Mouse (Mus musculus) limb, embryonic 12.5 days (tissue): ENCODE data around the gene Ect2l. TPM values are rescaled to one million over a fixed set of nuclear protein-coding genes. Genes with fewer than 3 reads are reported as not detected.

Experiments
- ATAC-seq: fragments of 200-750 bp; cut with Nextera tagmentation; 2 replicates; pipeline ENCODE4 v1.8.0; 2017; ENCODE audit warnings: low read depth, moderate TSS enrichment; ENCODE audit not compliant: insufficient number of reproducible peaks, insufficient read depth, low FRiP score, low TSS enrichment
- H3K27ac ChIP-seq: fragments of 300-500 bp; sonication (generic); 2 replicates; pipeline ENCODE4 v1.5.1; 2016; ENCODE audit warnings: mild to moderate bottlenecking, moderate library complexity
- H3K27me3 ChIP-seq: fragments of 300-500 bp; sonication (generic); 2 replicates; pipeline ENCODE4 v1.6.1; 2016; ENCODE audit warnings: mild to moderate bottlenecking, moderate library complexity
- H3K36me3 ChIP-seq: fragments of 300-500 bp; sonication (generic); 2 replicates; pipeline ENCODE4 v1.6.1; 2016; ENCODE audit warnings: mild to moderate bottlenecking, moderate library complexity
- H3K4me1 ChIP-seq: fragments of 300-500 bp; sonication (generic); replicated peaks from 2 replicates; pipeline ENCODE4 v1.6.1; 2016
- H3K4me2 ChIP-seq: fragments of 300-500 bp; sonication (generic); 2 replicates; pipeline ENCODE4 v1.6.1; 2016; ENCODE audit warnings: mild to moderate bottlenecking, moderate library complexity
- H3K4me3 ChIP-seq: fragments of 300-500 bp; sonication (generic); replicated peaks from 2 replicates; pipeline ENCODE4 v1.5.1; 2016; ENCODE audit warnings: mild to moderate bottlenecking
- H3K9ac ChIP-seq: fragments of 300-500 bp; sonication (generic); replicated peaks from 2 replicates; pipeline ENCODE4 v1.6.1; 2016; ENCODE audit warnings: mild to moderate bottlenecking, moderate library complexity
- H3K9me3 ChIP-seq: fragments of 300-500 bp; sonication (generic); 2 replicates; pipeline ENCODE4 v1.6.1; 2016; ENCODE audit warnings: mild to moderate bottlenecking, moderate library complexity
- WGBS: fragments of 180-500 bp; shearing (Covaris S2); methylation state at CpG from one replicate; pipeline ENCODE4 v1.1.7; 2016; 5-methylcytosine and 5-hydroxymethylcytosine counted together
- polyA plus RNA-seq: library from polyadenylated mRNA; unstranded; fragments of >200 nt; fragmentation: Nextera tagmentation; extraction: Ambion mirVana; gene quantifications from 2 replicates; pipeline ENCODE4 v1.2.1, GENCODE M21; 2016

Ect2l gene
- polyA plus RNA-seq, 1 experiment from 2014 or later, result 0.60 TPM

- H3K4me3 ChIP-seq, result no peak overlapping the region
- H3K36me3 ChIP-seq, result no peaks in the 10 kb centered on the region
- H3K4me1 ChIP-seq, result 0 out of 2 replicates have a peak, but pooled peaks cover 3% of the 10 kb centered on the region
- no peak for ATAC-seq
- H3K27ac ChIP-seq, result no peak overlapping the region
- H3K27me3 ChIP-seq, result no peaks in the 10 kb centered on the region
- 70% methylated on average over 8 of the region's 8 CpGs for WGBS
- no peak overlapping the region for H3K4me2 ChIP-seq
- H3K9me3 ChIP-seq, result no peaks in the 10 kb centered on the region
- H3K9ac ChIP-seq, result no peak overlapping the region
Observed at GRCm38 (mm10) chr10:18191706-18192105, 19.0 kb downstream of the Ect2l start.

DNA sequence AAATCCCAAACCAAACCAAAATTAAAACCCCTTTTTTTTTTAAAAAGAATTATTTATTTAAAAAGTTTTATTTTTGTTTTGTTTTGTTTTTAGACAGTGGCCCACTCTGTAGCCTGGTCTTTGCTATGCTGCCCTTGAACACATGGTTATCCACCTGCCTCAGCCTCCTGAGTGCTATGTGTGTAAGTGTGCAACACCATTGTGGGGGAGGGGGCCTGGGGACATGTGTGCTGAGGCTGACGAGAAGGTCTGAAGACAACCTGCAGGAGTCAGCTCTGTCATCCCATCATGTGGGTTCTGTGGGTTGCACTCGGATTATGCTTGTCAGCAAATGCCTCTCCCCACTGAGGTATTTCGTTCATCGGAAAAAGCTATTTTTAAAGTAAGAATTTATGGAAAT lies 21.2 kb downstream of the Ect2l start:
- no peaks in the 10 kb centered on the region for H3K36me3 ChIP-seq
- no peak overlapping the region for H3K4me2 ChIP-seq
- WGBS, result 84% methylated on average over 4 of the region's 4 CpGs
- no peak overlapping the region for H3K27ac ChIP-seq
- H3K4me3 ChIP-seq, result no peak overlapping the region
- ATAC-seq, result no peak
- no peak overlapping the region for H3K9ac ChIP-seq
- H3K27me3 ChIP-seq, result no peaks in the 10 kb centered on the region
- no peaks in the 10 kb centered on the region for H3K9me3 ChIP-seq
- H3K4me1 ChIP-seq, result 0 out of 2 replicates have a peak, but pooled peaks cover 3% of the 10 kb centered on the region

DNA sequence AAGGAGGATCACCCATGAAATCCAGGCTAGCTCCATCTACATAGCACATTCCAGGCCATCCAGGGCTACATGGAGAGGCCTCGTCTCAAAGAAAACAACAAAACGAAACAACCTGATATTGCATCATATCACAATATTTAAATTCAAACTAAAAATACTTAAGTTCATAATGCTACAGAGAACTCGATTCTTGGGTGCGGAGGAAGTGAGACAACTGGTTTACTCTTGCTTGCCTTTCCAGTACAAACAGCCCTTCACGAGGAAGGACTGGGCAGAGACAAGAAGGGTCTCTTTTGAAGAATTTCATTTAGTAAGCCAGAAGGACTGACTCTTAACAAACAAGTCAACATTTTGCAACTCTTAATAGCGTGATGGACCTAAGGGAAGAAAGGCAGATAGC lies 22.1 kb downstream of the Ect2l start:
- Histone ChIP-seq H3K4me2 (no peak overlapping the region), H3K4me3 (no peak overlapping the region), H3K36me3 (no peaks in the 10 kb centered on the region), H3K27me3 (no peaks in the 10 kb centered on the region), H3K9me3 (no peaks in the 10 kb centered on the region), H3K9ac (no peak overlapping the region), H3K27ac (no peak overlapping the region), H3K4me1 (0 out of 2 replicates have a peak, but pooled peaks cover 3% of the 10 kb centered on the region)
- no peak for ATAC-seq
- WGBS, result 82% methylated on average over 6 of the region's 6 CpGs

GRCm38 (mm10) chr10:18182246-18182645 lies 28.4 kb downstream of the Ect2l start:
- WGBS, result 88% methylated on average over 5 of the region's 5 CpGs
- ATAC-seq, result no peak
- no peaks in the 10 kb centered on the region for H3K4me1 ChIP-seq
- no peak overlapping the region for H3K4me2 ChIP-seq
- H3K9ac ChIP-seq, result no peak overlapping the region
- no peaks in the 10 kb centered on the region for H3K36me3 ChIP-seq
- no peak overlapping the region for H3K27ac ChIP-seq
- H3K27me3 ChIP-seq, result no peaks in the 10 kb centered on the region
- no peak overlapping the region for H3K4me3 ChIP-seq
- H3K9me3 ChIP-seq, result no peaks in the 10 kb centered on the region

GRCm38 (mm10) chr10:18177304-18177703 lies 33.4 kb downstream of the Ect2l start:
- H3K4me3 ChIP-seq, result no peak overlapping the region
- no peak overlapping the region for H3K4me2 ChIP-seq
- no peak overlapping the region for H3K27ac ChIP-seq
- H3K9ac ChIP-seq, result no peak overlapping the region
- no peaks in the 10 kb centered on the region for H3K36me3 ChIP-seq
- H3K4me1 ChIP-seq, result no peaks in the 10 kb centered on the region
- ATAC-seq, result no peak
- no peaks in the 10 kb centered on the region for H3K9me3 ChIP-seq
- 58% methylated on average over 2 of the region's 2 CpGs for WGBS
- H3K27me3 ChIP-seq, result no peaks in the 10 kb centered on the region

- H3K36me3 ChIP-seq, result no peaks in the 10 kb centered on the region
- no peak for ATAC-seq
- H3K4me1 ChIP-seq, result no peaks in the 10 kb centered on the region
- H3K9me3 ChIP-seq, result no peaks in the 10 kb centered on the region
- 89% methylated on average over 7 of the region's 7 CpGs for WGBS
- H3K4me2 ChIP-seq, result no peak overlapping the region
- no peak overlapping the region for H3K4me3 ChIP-seq
- H3K9ac ChIP-seq, result no peak overlapping the region
- H3K27ac ChIP-seq, result no peak overlapping the region
- H3K27me3 ChIP-seq, result no peaks in the 10 kb centered on the region
Observed at GRCm38 (mm10) chr10:18176722-18177121, 34.0 kb downstream of the Ect2l start.

DNA sequence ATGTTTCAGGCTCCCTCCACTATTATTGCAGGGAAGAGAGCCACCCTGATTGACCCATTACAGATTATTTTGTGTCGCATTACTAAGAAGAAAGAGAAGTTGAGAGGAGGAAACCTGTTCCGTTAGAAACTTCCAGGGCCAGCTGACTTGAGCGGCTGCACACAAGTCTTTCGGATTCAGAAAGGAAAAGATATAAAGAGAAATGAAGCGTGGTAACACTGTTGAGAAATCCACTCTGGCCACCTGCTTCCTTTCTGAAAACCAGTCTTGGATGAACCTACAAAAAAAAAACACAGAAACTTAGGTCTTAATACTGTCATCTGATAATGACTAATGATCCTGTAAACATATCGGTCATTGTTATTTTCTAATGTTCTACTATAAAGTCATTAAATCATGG lies 35.6 kb downstream of the Ect2l start:
- H3K36me3 ChIP-seq, result no peaks in the 10 kb centered on the region
- H3K9ac ChIP-seq, result no peak overlapping the region
- H3K27ac ChIP-seq, result no peak overlapping the region
- no peaks in the 10 kb centered on the region for H3K9me3 ChIP-seq
- no peaks in the 10 kb centered on the region for H3K27me3 ChIP-seq
- no peaks in the 10 kb centered on the region for H3K4me1 ChIP-seq
- H3K4me2 ChIP-seq, result no peak overlapping the region
- WGBS, result 91% methylated on average over 6 of the region's 6 CpGs
- H3K4me3 ChIP-seq, result no peak overlapping the region
- no peak for ATAC-seq

GRCm38 (mm10) chr10:18162435-18162971 lies 48.2 kb downstream of the Ect2l start:
- no peak for ATAC-seq
- Histone ChIP-seq H3K36me3 (no peaks in the 10 kb centered on the region), H3K4me2 (no peak overlapping the region), H3K9me3 (no peaks in the 10 kb centered on the region), H3K27ac (no peak overlapping the region), H3K27me3 (no peaks in the 10 kb centered on the region), H3K9ac (no peak overlapping the region), H3K4me3 (no peak overlapping the region), H3K4me1 (peaks cover 8% of the 10 kb centered on the region; the same call in 1 of the 2 replicates)
- 86% methylated on average over 7 of the region's 7 CpGs for WGBS

- no peak overlapping the region for H3K4me3 ChIP-seq
- no peak overlapping the region; the same call in 1 of the 2 replicates for H3K27ac ChIP-seq
- no peak overlapping the region for H3K9ac ChIP-seq
- no peaks in the 10 kb centered on the region for H3K36me3 ChIP-seq
- H3K4me1 ChIP-seq, result no peaks in the 10 kb centered on the region
- WGBS, result 72% methylated on average over 3 of the region's 3 CpGs
- H3K27me3 ChIP-seq, result no peaks in the 10 kb centered on the region
- no peak for ATAC-seq
- H3K9me3 ChIP-seq, result no peaks in the 10 kb centered on the region
- no peak overlapping the region for H3K4me2 ChIP-seq
Observed at GRCm38 (mm10) chr10:18147224-18147623, 63.5 kb downstream of the Ect2l start.

- no peak for ATAC-seq
- Histone ChIP-seq H3K4me3 (no peak overlapping the region), H3K4me1 (no peaks in the 10 kb centered on the region), H3K36me3 (no peaks in the 10 kb centered on the region), H3K9ac (no peak overlapping the region), H3K27ac (no peak overlapping the region), H3K4me2 (no peak overlapping the region), H3K9me3 (no peaks in the 10 kb centered on the region), H3K27me3 (no peaks in the 10 kb centered on the region)
- WGBS, result 88% methylated on average over 6 of the region's 6 CpGs
Observed at GRCm38 (mm10) chr10:18142231-18142630, 68.5 kb downstream of the Ect2l start.

DNA sequence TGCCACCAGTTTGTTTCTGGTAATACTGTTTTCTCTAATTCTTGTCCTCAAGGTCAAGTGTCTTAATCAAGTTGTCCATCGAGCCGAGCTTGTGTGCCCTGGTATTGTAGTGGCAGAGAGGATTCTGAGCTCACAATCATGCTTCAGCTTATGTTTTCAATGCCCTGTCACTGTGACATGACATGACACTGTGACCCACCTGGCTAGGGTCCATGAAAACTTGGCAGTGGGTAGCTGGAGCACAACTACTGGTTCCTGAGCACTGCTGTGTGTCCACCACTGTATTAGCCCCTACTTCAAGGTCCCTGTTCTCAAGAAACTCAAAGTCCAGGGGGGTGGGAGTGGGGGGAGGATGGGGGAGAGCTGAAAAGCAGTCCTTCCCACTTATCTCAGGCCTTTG lies 69.3 kb downstream of the Ect2l start:
- H3K27ac ChIP-seq, result no peak overlapping the region
- no peaks in the 10 kb centered on the region for H3K4me1 ChIP-seq
- no peak for ATAC-seq
- H3K4me3 ChIP-seq, result no peak overlapping the region
- 95% methylated on average over 2 of the region's 2 CpGs for WGBS
- no peaks in the 10 kb centered on the region for H3K9me3 ChIP-seq
- no peak overlapping the region for H3K9ac ChIP-seq
- no peaks in the 10 kb centered on the region for H3K36me3 ChIP-seq
- H3K27me3 ChIP-seq, result no peaks in the 10 kb centered on the region
- H3K4me2 ChIP-seq, result no peak overlapping the region

GRCm38 (mm10) chr10:18139615-18140014 lies 71.1 kb downstream of the Ect2l start:
- no peak for ATAC-seq
- WGBS, result 85% methylated on average over 5 of the region's 5 CpGs
- Histone ChIP-seq H3K4me1 (no peaks in the 10 kb centered on the region), H3K4me3 (peak overlapping the region; percentile 25), H3K36me3 (no peaks in the 10 kb centered on the region), H3K9me3 (no peaks in the 10 kb centered on the region), H3K9ac (no peak overlapping the region), H3K27me3 (no peaks in the 10 kb centered on the region), H3K4me2 (peak overlapping the region; percentile 37), H3K27ac (no peak overlapping the region)
